Mouse (Mus musculus) large intestine, adult 2 months (tissue): Measurements from ENCODE around the gene Rasgef1b. TPM values are rescaled to one million over a fixed set of nuclear protein-coding genes. Genes with fewer than 3 reads are reported as not detected.
"Not testable (repeated sequence)": the region's sequence is repeated elsewhere in the genome, so short reads cannot be mapped to it uniquely, and the experiment has no call there.

ENCODE experiments used
- DNase-seq: peaks from one replicate; pipeline ENCODE4 v3.0.0-alpha.2; 2012; ENCODE audit warnings: low read depth, low spot score
- WGBS: fragments of 180-500 bp; shearing (Covaris S2); methylation state at CpG from one replicate; pipeline ENCODE4 v1.1.7; 2018; 5-methylcytosine and 5-hydroxymethylcytosine counted together
- polyA plus RNA-seq: library from polyadenylated mRNA; depleted of rRNA; stranded (reverse); fragments of >200 nt; gene quantifications from 2 replicates; pipeline ENCODE4 v1.2.3, GENCODE M21; 2012; rRNA removed

The Rasgef1b gene
- polyA plus RNA-seq, 1 experiment, result 5.1 TPM

- DNase-seq, result no peak
- WGBS, result 67% methylated on average over 5 of the region's 5 CpGs
Observed at GRCm38 (mm10) chr5:99218385-99218784, 510.5 kb downstream of the Rasgef1b start.

- not testable (repeated sequence) for DNase-seq
- WGBS, result 94% methylated on average over 1 of the region's 1 CpGs
Observed at GRCm38 (mm10) chr5:99216588-99217152, 512.2 kb downstream of the Rasgef1b start.

- DNase-seq, result no peak
- 84% methylated on average over 7 of the region's 7 CpGs for WGBS
Observed at GRCm38 (mm10) chr5:99215207-99216157, 513.4 kb downstream of the Rasgef1b start.

GRCm38 (mm10) chr5:99214400-99214799, 514.5 kb downstream of the Rasgef1b start:
- WGBS, result 74% methylated on average over 6 of the region's 6 CpGs
- DNase-seq, result no peak

GRCm38 (mm10) chr5:99213211-99213610, 515.7 kb downstream of the Rasgef1b start:
- 93% methylated on average over 6 of the region's 6 CpGs for WGBS
- DNase-seq, result no peak

- DNase-seq, result no peak
- 19% methylated on average over 2 of the region's 2 CpGs for WGBS
Observed at GRCm38 (mm10) chr5:99203475-99203874, 525.4 kb downstream of the Rasgef1b start.

- WGBS, result 48% methylated on average over 15 of the region's 15 CpGs
- DNase-seq, result peak; percentile 47
Observed at GRCm38 (mm10) chr5:99202074-99202837, 526.6 kb downstream of the Rasgef1b start.

GRCm38 (mm10) chr5:99195436-99195835, 533.4 kb downstream of the Rasgef1b start:
- no peak for DNase-seq
- WGBS, result 91% methylated on average over 5 of the region's 5 CpGs

- 49% methylated on average over 26 of the region's 26 CpGs for WGBS
Observed at GRCm38 (mm10) chr5:99190941-99191800, 537.7 kb downstream of the Rasgef1b start.

GRCm38 (mm10) chr5:99183637-99184036, 545.2 kb downstream of the Rasgef1b start:
- no peak for DNase-seq
- 81% methylated on average over 7 of the region's 7 CpGs for WGBS

More at GRCm38 (mm10) chr5:99190941-99191800, 537.7 kb downstream of the Rasgef1b start:
- no peak for DNase-seq

GRCm38 (mm10) chr5:99174608-99175385, 554.1 kb downstream of the Rasgef1b start:
- DNase-seq, result no peak
- 55% methylated on average over 8 of the region's 8 CpGs for WGBS

- WGBS, result 55% methylated on average over 4 of the region's 4 CpGs
Observed at GRCm38 (mm10) chr5:99169836-99170235, 559.0 kb downstream of the Rasgef1b start.

GRCm38 (mm10) chr5:99167767-99168166, 561.1 kb downstream of the Rasgef1b start:
- 70% methylated on average over 5 of the region's 5 CpGs for WGBS

More at GRCm38 (mm10) chr5:99169836-99170235, 559.0 kb downstream of the Rasgef1b start:
- no peak for DNase-seq

More at GRCm38 (mm10) chr5:99167767-99168166, 561.1 kb downstream of the Rasgef1b start:
- no peak for DNase-seq

Other genes starting within 250 kb of the Rasgef1b start
- gene Vamp9, start 177.2 kb upstream of the Rasgef1b start, polyA plus RNA-seq, result not detected in 2 replicates
- gene Hnrnpd, start 249.9 kb upstream of the Rasgef1b start, polyA plus RNA-seq, result 14.8 and 18.6 TPM in 2 replicates
- 0.99 and 2.1 TPM in 2 replicates for gene 4930524J08Rik, start 250.0 kb upstream of the Rasgef1b start, polyA plus RNA-seq